Mouse (Mus musculus): ENCODE measurements around the gene Cntnap2.

Gene Cntnap2

DNA sequence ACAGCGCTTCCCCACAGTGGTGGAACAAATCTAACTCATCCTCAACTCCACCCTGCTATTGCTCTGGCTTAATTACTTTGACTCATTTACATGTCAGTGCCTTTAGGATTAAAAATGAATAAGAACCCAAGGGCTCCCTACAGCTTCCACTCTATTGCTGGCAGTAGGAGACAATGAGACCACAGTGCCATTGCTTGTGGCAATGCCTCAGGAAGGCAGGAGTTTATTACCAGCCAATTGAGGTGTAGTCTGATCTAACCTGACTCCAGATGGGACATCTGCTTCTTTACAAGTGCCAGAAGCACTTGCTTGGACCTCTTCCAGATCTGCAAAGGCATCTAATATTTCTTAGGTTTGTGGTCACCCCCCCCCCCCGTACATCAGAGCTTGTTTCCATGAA is 1615.9 kb downstream of the Cntnap2 start:
- DNase-seq (ENCODE audit: low read depth, low spot score): no peak

- DNase-seq (ENCODE audit: low read depth, low spot score): no peak
These were observed 1616.5 kb downstream of the Cntnap2 start for GRCm38 (mm10) chr6:46675621-46676020.

DNA sequence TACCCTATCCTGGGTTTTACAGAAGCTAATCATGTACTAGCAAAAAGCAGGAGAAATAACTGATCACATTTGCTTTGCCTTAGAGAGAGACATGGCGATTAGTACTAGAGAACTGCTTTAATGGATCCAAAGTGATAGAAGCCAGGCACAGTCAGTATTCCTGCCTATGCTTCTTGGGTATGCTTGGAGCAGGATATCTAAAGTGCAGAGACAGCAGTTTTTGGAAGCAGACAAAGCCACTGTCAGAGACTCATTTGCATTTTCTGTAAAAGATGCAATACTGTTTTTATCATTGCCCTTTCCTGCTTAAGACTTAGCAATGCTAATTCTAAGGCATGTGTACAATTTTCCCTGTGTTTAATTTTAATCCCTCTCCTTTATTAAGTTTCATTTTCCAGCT is 1637.0 kb downstream of the Cntnap2 start:
- DNase-seq (ENCODE audit: low read depth, low spot score): no peak

DNA sequence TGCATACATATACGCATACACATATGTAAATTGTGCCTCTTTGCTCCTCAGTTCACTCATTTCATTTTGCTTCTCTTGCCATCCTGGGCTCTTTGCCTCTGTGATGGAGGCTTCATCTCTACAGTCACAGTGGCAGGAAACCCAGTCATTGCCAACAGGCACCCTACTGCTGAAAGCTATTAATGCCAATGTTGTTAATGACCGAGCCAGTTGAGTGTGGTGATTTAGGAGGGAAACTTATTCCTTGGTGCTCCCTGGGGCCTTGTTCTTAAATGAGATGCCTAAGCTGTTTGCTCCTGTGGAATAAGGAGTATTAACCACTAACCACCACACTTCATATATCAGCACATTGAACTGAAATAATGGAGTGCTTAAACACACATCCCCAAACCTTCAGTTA is 1640.2 kb downstream of the Cntnap2 start:
- DNase-seq (ENCODE audit: low read depth, low spot score): no peak

DNA sequence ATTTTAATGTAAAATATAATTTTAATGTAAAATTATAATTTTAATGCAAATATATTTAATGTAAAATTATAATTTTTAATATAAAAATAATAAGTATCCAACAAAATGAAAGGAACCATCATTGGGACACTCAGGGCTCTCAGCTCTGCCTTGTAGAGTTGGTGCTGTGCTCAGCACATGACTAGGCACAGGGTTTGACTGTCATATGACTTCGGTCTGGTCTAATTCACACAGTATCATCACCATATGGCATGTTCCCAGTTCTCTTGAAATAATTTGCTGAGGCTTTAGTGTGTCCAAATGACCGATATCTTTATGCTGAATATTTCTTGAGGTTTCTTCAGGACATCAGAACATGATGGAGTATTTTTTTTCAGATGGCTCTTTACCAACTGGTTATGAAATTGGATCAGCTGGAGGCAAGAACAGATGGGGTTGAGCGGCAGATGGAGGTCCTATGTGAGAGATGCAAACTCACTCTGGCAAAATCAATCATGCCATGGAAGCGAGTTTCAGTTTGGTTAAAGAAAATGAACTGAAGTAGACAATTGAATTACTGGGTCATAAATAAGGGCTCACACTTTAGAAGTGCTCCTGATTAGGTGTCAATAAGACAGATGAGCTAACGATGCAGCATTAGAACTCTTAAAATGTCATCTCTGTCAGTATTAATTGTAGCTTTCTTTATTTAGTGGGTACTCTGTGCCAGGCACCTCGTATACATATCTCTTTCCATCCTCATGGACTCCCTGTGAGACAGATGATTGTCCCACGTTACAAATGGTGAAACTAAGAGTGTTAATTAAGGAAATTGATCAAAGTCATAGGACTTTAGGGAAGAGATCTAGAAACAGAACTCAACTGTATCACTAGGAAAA is 1645.4 kb downstream of the Cntnap2 start:
- DNase-seq (ENCODE audit: low read depth, low spot score): no peak

GRCm38 (mm10) chr6:46705926-46706325 is 1646.8 kb downstream of the Cntnap2 start:
- DNase-seq (ENCODE audit: low read depth, low spot score): no peak

DNA sequence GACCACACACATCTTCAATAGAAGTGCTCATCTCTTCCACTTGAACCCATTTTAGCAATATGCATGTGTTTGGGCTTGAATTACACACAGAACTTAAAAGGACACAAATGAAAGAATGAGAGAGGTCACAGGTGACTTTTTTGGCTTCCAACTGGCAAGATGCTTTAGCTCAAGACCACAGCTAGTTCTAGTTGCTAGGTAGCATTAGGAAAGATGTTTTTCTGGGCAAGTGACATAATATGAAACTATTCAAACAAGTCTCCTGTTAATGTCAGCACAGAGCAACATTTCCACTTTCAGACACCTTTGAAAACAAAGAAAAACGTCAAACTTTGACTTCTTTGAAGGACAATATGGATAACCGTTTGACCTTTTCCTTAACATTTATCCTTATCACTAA is 1657.4 kb downstream of the Cntnap2 start:
- DNase-seq (ENCODE audit: low read depth, low spot score): no peak

DNA sequence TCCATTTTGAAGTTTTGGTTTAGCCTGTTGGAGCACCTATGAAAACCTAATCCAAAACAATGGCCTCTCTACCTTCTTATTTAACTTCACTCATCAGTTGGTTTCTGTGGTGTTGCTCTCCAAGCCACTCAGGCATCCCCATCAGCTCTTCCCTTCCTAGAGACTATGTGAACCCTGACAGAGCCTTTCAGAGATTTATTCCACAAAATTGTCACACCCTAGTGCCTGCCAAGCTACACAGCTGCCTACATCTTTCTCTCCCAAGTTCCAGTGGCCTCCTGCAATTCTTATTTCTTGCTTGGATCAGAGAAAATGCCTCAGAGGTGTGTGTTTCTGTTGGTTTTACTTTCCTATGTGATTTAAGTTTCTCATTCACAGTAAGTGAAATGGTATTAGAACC is 1674.6 kb downstream of the Cntnap2 start:
- DNase-seq (ENCODE audit: low read depth, low spot score): no peak

- no peak for DNase-seq (ENCODE audit: low read depth, low spot score)
These were observed 1689.3 kb downstream of the Cntnap2 start for GRCm38 (mm10) chr6:46748448-46748847.

DNA sequence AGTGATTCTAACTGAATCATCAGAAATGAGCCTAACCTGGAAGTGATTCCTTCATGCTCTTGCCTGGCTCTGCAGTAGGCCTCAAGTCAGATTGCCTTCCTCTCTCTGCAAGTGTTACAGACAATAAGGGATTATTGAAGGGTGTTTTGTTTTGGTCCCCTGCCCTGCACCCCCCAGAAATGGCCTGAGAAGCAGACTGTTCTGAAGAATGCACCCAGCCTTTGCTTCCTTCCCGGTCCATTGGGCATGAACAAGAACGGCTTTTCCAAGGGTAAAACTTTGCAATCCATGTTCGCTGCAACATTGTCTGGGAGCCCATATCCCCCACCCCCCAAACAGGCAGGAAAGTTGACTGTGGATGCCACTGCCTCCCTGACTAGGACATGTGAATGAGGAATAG is 1704.3 kb downstream of the Cntnap2 start:
- DNase-seq (ENCODE audit: low read depth, low spot score): no peak

GRCm38 (mm10) chr6:46774529-46774928 is 1715.4 kb downstream of the Cntnap2 start:
- DNase-seq (ENCODE audit: low read depth, low spot score): no peak

DNA sequence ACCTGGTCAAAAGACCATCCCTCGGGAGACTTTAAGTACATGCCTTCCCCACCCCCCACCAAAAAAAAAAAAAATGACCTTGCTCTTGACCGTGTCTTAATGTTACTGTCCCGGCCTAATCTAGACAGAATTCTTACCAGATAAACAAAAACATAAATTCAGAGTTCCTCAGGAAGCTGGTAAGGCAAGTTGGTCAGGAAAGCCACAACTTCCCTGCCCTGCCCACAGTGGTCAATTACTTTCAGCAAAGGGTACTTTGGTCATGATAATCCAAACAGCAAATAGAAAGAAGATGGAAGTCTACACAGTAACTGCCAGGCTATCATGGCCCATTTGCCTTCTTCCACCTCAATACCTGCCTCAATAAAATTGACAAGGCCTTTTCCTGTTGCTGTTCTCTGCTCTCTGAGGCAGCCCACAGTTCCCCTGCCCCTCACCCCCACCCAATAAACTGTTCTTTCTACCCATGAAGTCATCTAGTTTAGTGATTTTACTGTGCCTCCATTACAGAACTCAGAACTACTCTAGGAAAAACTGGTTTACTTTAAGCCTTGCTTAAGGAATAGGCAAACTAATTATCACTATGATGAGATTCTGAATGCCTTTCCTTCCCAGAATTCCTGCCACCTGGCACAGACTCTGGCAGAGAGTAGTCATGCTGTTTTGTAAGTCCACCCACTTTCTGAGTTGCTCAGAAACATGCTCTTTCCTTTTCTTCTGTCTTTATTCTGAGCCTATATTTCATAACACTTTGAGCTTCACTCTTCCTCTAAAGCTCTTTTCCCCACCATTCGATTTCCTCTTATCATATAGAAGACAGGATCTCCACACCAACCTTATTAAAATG is 1743.3 kb downstream of the Cntnap2 start:
- DNase-seq (ENCODE audit: low read depth, low spot score): no peak

- DNase-seq (ENCODE audit: low read depth, low spot score): no peak
These were observed 1797.5 kb downstream of the Cntnap2 start for GRCm38 (mm10) chr6:46856635-46857034.

DNA sequence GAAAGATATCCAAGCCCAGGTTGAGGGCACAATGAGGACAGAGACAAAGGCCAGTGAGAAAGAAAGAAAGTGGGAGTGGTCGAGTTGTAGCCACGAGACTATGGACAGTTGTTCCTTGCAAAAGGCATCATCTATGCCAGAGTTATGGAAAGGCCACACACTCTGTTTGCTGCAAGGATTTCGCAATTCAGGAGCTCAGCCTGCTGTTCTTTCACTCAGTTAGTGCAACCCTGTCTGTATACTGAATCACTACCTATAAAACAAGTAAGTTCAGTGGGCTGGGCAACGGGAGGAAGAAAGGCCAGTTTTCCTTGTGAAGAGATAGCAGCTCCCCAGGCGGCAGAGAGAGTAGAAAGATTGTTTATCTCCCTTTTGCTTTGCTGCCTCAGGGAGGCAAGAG is 1801.9 kb downstream of the Cntnap2 start:
- DNase-seq (ENCODE audit: low read depth, low spot score): no peak

DNA sequence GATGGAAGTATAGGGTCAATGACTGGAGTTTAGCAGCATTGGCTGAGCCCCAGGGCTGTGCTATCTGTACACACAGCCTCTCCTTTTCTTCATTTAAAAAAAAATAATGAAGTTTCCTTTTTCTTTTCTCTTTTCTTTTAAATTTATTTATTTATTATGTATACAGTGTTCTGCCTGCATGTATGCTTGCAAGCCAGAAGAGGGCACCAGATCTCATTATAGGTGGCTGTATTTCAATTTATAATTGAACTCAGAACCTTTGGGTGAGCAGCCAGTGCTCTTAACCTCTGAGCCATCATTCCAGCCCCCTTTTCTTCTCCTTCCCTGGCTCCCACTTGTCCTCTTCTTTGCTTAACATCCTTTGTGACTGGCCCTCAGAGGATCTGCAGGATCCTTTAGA is 1807.2 kb downstream of the Cntnap2 start:
- DNase-seq (ENCODE audit: low read depth, low spot score): no peak

GRCm38 (mm10) chr6:46886230-46886629 is 1827.1 kb downstream of the Cntnap2 start:
- no peak for DNase-seq (ENCODE audit: low read depth, low spot score)

GRCm38 (mm10) chr6:46909167-46909566 is 1850.0 kb downstream of the Cntnap2 start:
- no peak for DNase-seq (ENCODE audit: low read depth, low spot score)

DNA sequence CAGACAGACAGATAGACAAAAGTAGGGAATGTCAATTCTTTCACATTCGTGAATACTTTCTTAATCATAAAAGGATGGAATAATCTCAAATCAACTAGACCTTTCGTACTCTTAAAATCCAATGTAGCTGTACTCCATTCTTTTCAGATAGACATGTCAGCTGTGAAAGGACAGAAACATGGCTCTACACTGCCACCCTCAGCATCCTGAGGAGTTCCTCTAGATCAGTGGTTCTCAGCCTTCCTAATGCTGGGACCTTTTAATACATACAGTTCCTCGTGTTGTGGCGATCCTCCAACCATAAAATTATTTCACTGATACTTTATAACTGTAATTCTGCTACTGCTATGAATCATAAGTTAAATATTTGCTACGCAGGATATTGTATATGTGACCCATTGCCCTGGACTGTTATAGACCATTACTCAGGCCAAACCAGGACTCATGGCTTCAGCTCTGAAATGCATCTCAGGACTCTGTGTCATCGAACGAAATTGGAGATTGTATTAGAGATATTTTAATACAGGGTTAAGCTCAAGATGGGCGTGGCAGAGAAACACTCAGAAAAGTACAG is 1859.6 kb downstream of the Cntnap2 start:
- no peak for DNase-seq (ENCODE audit: low read depth, low spot score)

DNA sequence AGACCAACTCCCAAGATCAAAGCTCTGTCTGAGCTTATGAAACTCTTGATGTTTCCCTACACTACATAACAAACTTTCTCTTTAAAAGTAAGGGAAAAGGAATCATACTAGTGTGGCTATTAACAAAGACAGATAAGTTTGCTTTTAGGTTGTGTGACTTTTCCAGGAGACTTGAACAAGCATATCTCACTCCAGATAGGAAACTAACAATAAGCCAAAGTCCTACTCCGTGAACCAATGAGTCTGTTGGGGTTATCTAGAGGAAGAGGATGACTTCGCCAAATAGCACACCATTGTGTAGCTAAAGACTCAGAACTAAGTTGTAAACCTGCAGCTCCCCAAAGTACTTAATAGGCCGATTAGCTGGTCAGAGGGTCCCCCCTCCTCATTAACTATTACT is 1860.8 kb downstream of the Cntnap2 start:
- no peak for DNase-seq (ENCODE audit: low read depth, low spot score)

DNA sequence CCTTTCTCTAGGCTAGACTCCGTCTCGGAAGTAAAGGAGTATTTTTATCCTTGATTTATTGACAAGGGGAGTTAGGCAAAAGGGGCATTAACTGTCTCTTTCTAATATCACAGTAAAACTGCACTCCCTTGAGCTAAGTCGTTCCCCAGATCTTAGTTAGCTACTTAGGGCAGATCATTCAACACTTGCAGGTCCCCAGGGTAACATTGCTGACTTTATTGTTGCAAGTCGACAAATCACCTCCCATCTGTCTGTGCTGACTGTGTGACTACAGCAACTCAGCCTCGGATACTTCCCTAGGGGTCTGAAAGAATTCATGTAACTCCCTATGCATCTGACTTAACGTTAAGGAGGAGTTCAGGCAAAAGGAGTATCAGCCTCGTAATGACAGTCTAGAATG is 1865.6 kb downstream of the Cntnap2 start:
- DNase-seq (ENCODE audit: low read depth, low spot score): no peak

DNA sequence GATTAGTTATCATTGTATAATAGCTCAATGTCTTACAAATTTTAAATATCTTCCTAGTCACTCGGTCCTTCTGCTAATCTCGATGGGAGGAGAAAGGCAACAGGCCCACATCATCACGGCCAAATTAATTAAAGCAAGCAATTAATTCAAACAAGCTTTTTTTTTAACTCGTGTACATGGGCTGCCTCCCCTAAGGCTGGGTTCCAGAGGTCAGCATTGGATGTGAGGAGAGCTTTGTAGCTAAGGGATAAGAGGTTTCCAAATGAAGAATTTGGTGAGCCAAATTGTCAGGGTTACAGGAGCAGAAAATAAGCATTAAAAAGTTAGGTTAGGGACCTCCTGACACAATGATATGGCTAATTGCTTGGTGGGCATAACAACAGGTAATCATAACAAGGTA is 1886.5 kb downstream of the Cntnap2 start:
- no peak for DNase-seq (ENCODE audit: low read depth, low spot score)

DNA sequence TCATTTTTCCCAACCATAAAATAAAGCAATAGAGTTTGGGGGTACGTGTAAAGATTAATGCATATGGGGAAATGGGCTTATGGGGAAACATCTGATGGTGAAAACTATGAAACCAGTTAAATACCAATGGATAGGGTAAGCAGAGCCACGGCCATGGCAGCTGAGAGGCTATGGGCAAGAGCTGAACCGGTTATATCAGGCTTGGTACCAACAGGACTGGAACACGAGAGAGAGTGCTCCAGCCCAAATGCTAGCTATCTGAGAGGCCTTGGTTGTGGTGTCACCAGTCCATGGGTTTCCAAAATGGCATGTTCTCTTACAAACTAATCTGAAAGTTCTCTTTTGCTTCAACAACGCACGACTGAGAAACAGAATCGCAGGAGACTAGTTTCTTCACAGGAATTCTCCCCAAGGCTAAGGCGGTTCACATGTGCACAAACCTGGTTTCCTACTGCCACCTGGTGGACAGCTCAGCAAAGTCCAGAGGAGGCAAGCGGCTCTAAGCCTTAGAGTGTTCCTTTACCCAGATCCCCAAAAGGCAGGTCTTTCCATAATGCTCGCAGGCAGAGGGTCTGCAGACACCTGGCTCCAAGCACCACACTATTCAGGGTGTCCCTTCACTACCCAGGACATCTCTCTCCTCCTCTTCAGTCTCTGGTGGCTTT is 1902.0 kb downstream of the Cntnap2 start:
- DNase-seq (ENCODE audit: low read depth, low spot score): no peak

All from c-Kit-negative CD71-positive TER-119-positive erythroid progenitor cells, embryonic 14.5 days (primary cell).